Mouse (Mus musculus): Measurements from ENCODE around the gene Gm13288. TPM values are rescaled to one million over a fixed set of nuclear protein-coding genes. Genes with fewer than 3 reads are reported as not detected.

Gm13288 gene
- polyA plus RNA-seq, 1 experiment = 0.09 TPM

Other genes with a start within 250 kb of the Gm13288 start
- not detected in 2 replicates for gene Ifna15, start 247.3 kb upstream of the Gm13288 start, polyA plus RNA-seq (2012)
- not detected in 2 replicates for gene Ifna14, start 233.7 kb upstream of the Gm13288 start, polyA plus RNA-seq (2012)
- not detected in 2 replicates for gene Ifna9, start 213.1 kb upstream of the Gm13288 start, polyA plus RNA-seq (2012)
- gene Ifna12, start 202.2 kb upstream of the Gm13288 start, polyA plus RNA-seq (2012) = not detected in 2 replicates
- gene C87499, start 171.1 kb upstream of the Gm13288 start, polyA plus RNA-seq (2012) = not detected in 2 replicates
- gene Ifna13, start 161.1 kb upstream of the Gm13288 start, polyA plus RNA-seq (2012) = not detected in 2 replicates
- gene Ifna16, start 128.6 kb upstream of the Gm13288 start, polyA plus RNA-seq (2012) = not detected in 2 replicates
- not detected in 2 replicates for gene Ifna2, start 121.6 kb upstream of the Gm13288 start, polyA plus RNA-seq (2012)
- not detected in 2 replicates for gene Ifnab, start 114.2 kb upstream of the Gm13288 start, polyA plus RNA-seq (2012)
- gene Gm26566, start 83.7 kb upstream of the Gm13288 start, polyA plus RNA-seq (2012) = 1.2 and 1.3 TPM in 2 replicates
- 6.6 and 7.6 TPM in 2 replicates for gene Klhl9, start 83.1 kb upstream of the Gm13288 start, polyA plus RNA-seq (2012)
- not detected in 2 replicates for gene Gm13271, start 50.7 kb upstream of the Gm13288 start, polyA plus RNA-seq (2012)
- gene Gm13283, start 45.4 kb upstream of the Gm13288 start, polyA plus RNA-seq (2012) = 0.12 and 0.13 TPM in 2 replicates
- gene Gm13290, start 31.7 kb upstream of the Gm13288 start, polyA plus RNA-seq (2012) = not detected in 2 replicates
- gene Gm13289, start 28.6 kb upstream of the Gm13288 start, polyA plus RNA-seq (2012) = not detected in 2 replicates
- gene Gm13272, start 25.7 kb upstream of the Gm13288 start, polyA plus RNA-seq (2012) = not detected in 2 replicates
- gene Ifnz, start 23.4 kb upstream of the Gm13288 start, polyA plus RNA-seq (2012) = not detected in 2 replicates
- gene Gm13276, start 19.8 kb upstream of the Gm13288 start, polyA plus RNA-seq (2012) = not detected in 2 replicates
- not detected in 2 replicates for gene Gm13277, start 16.9 kb upstream of the Gm13288 start, polyA plus RNA-seq (2012)
- not detected in 2 replicates for gene Gm13278, start 14.0 kb upstream of the Gm13288 start, polyA plus RNA-seq (2012)
- not detected in 2 replicates for gene Gm13275, start 11.0 kb upstream of the Gm13288 start, polyA plus RNA-seq (2012)
- gene Gm13279, start 8.1 kb upstream of the Gm13288 start, polyA plus RNA-seq (2012) = not detected in 2 replicates
- not detected in 2 replicates for gene Gm13285, start 5.9 kb upstream of the Gm13288 start, polyA plus RNA-seq (2012)
- gene Gm13287, start 2.3 kb upstream of the Gm13288 start, polyA plus RNA-seq (2012) = not detected in 2 replicates
- not detected in 2 replicates for gene Ifna7, start 10.7 kb downstream of the Gm13288 start, polyA plus RNA-seq (2012)
- gene Ifna11, start 14.4 kb downstream of the Gm13288 start, polyA plus RNA-seq (2012) = not detected in 2 replicates
- gene Ifna6, start 21.9 kb downstream of the Gm13288 start, polyA plus RNA-seq (2012) = not detected in 2 replicates
- not detected in 2 replicates for gene Ifna5, start 30.0 kb downstream of the Gm13288 start, polyA plus RNA-seq (2012)
- not detected in 2 replicates for gene Ifna4, start 36.3 kb downstream of the Gm13288 start, polyA plus RNA-seq (2012)
- not detected in 2 replicates for gene Ifna1, start 44.6 kb downstream of the Gm13288 start, polyA plus RNA-seq (2012)
- gene Ifne, start 74.7 kb downstream of the Gm13288 start, polyA plus RNA-seq (2012) = not detected in 2 replicates

Data from megakaryocyte-erythroid progenitor cell, adult 5 weeks (primary cell).